Mouse (Mus musculus): Measurements from ENCODE around the gene Kif3c.

GRCm38 (mm10) chr12:3319377-3319776 is 45.6 kb upstream of the Kif3c start:
- no peak for TF ChIP-seq POLR2A (IDR thresholded peaks at IDR 0.05; ENCODE audit: control insufficient read depth, low read depth, low read length)
- no peak for TF ChIP-seq CTCF (IDR thresholded peaks at IDR 0.05; ENCODE audit: control insufficient read depth, insufficient read depth, insufficient replicate concordance, low read depth, low read length)

Measured in testis, adult 2 months (tissue).